Mouse (Mus musculus) embryo, embryonic 10 days (tissue): ENCODE results near the gene Olfr1310.
"Not testable (repeated sequence)": the region's sequence is repeated elsewhere in the genome, so short reads cannot be mapped to it uniquely, and the experiment has no call there.

Experiments
- DNase-seq: peaks from one replicate; pipeline ENCODE4 v3.0.0-alpha.2; 2015; ENCODE audit warnings: low spot score

Gene Olfr1310

DNA sequence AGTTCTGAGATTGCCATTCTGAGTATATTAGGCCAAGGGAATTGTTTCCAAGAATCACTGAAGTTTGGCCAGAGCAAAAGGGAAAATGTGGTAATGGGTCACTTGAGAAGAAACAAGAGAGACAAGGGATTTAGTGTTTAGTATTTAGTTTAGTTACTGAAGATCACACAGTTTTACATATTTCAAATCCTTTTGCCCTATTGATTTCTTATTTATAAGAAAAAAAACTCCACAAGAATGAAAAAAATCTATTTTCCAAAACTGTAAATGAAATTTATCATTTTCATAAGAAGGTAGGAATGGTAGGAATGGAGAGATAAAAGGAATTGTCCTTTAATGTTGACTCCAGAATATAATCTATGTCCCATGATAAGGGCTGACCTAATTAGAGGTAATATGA is at the start of gene Olfr1310:
TSS of gene Olfr1310 (minus strand) at position 101 of the 400 bp plus-strand sequence.
- DNase-seq = no peak

DNA sequence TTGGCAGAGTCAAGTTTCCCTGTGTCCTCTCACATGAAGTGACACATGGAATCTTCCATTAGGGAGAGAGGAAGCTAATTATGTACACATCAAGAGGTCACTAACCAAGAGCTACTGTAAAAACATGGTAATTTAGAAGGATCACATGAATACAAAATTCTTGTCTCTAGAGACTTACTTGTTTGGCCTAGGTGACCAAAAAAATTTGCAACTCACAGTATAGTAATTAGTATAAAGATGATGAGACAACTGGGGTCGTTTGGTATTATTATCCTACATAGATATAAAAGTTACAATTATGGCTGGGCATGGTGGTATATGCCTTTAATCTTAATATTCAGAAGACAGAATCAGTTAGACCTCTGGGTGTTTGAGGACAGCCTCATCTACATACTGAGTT is 37.6 kb upstream of the Olfr1310 start, which contains the start of gene Olfr1312:
TSS of gene Olfr1312 (minus strand) at position 101 of the 400 bp plus-strand sequence.
- no peak for DNase-seq

DNA sequence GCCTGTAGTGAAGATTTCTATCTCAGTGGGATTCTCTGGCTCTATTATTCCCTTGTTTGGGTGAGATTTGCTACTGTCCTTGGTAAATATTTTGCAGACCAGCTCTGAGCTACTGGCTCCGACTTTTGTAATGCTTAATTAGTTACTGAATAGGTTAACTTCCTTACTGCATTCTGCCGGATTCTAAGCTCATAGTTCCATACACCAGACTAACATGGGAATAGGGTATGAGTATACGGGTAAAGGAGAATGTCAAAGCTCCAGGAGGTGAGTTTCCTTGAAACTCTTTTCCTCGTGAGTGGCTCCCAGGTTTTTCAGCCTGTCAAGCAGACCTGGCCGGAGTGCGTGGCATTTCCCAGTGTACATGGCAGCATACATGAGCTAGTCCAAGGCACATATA is 14.5 kb upstream of the Olfr1310 start:
- DNase-seq = not testable (repeated sequence)

DNA sequence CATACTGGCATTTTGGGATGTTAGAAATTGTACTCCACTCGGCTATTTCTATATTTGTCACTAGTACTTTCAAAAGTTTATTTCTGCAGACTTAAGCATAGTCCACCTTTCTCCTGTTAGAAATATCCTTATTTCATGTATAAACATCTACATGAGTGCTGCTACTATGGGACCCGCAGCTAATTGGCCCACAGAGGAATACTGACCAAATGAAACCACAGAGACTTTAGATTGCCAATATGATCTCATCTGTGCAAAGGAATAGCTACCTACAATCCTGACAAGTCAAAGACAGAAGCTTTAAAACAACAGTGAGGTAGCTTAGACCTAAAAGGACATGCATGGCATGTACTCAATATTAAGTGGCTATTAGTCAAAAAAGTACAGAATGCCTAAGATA is 11.8 kb upstream of the Olfr1310 start, which contains the start of gene Olfr1311:
TSS of gene Olfr1311 (minus strand) at position 101 of the 400 bp plus-strand sequence.
- DNase-seq = no peak

DNA sequence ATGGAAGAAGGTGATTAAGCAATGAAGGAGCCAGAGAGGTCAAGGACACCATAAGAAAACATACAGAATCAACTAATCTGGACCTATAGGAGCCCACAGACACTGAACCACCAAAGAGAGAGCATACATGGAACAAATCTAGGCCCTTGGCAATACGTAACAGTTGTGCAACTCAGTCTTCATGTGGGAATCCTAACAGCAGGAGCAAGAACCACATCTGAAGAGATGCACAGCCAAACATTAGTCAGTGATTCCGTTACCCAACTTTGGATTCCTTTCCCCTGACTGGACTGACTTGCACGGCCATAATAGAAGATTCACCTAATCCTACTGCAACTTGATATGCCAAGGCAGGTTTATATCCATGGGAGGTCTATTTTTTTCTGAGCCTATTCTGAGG is 2.4 kb upstream of the Olfr1310 start:
- no peak for DNase-seq

DNA sequence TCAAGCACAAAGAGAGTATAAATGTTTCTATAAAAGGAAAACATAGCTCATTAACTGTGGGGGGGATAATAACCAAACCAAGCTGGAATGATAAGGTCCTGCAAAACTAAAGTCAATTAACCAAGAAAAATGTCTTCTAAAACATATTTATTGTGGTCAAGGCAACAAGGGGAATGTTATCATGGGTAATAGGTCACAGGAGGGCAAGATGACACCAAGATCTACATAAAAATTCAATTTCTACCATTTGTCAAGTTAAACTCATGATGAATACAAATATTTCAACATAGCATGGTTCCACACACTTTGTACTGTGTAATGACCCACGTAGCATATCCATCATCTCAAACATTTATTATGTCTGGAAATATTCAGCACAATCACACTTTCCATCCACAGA is 22.3 kb downstream of the Olfr1310 start, which contains the start of gene Olfr1309:
TSS of gene Olfr1309 (minus strand) at position 101 of the 400 bp plus-strand sequence.
- DNase-seq = no peak

DNA sequence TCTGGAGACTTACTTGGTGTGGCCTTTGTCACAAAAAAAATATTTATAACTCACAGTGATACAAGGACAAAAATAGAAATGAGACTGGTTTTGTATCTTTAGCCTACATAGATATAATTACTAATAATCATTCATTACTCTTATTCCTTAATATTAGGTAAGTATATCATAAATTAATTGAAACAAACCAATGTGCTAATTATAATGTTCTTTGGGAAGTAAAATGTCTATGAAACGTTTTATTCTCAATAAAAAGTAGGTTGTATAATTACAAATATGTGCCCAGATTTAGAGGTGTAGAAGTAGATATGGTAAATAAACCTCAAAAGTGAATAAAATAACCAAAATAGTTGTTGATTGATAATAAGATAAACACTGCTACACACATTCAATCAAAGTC is 47.7 kb downstream of the Olfr1310 start, which contains the start of gene Olfr1308:
TSS of gene Olfr1308 (minus strand) at position 101 of the 400 bp plus-strand sequence.
- no peak for DNase-seq
